Mouse (Mus musculus) limb, embryonic 15.5 days (tissue): ENCODE results near the gene Mybl2. TPM values are rescaled to one million over a fixed set of nuclear protein-coding genes. Genes with fewer than 3 reads are reported as not detected.

Experiments used
- ATAC-seq: fragments of 200-750 bp; cut with Nextera tagmentation; 2 replicates; pipeline ENCODE4 v1.8.0; 2017; ENCODE audit warnings: low read depth, moderate TSS enrichment; ENCODE audit not compliant: insufficient number of reproducible peaks, low FRiP score, low TSS enrichment
- H3K27ac ChIP-seq: fragments of 300-500 bp; sonication (generic); 2 replicates; pipeline ENCODE4 v1.5.1; 2015; ENCODE audit warnings: moderate library complexity, mild to moderate bottlenecking, inconsistent platforms
- H3K27me3 ChIP-seq: fragments of 300-500 bp; sonication (generic); 2 replicates; pipeline ENCODE4 v1.6.1; 2015; ENCODE audit warnings: inconsistent platforms
- H3K36me3 ChIP-seq: fragments of 300-500 bp; sonication (generic); 2 replicates; pipeline ENCODE4 v1.6.1; 2015; ENCODE audit warnings: inconsistent platforms
- H3K4me1 ChIP-seq: fragments of 300-500 bp; sonication (generic); 2 replicates; pipeline ENCODE4 v1.6.1; 2015; ENCODE audit warnings: inconsistent platforms
- H3K4me2 ChIP-seq: fragments of 300-500 bp; sonication (generic); 2 replicates; pipeline ENCODE4 v1.6.1; 2015; ENCODE audit warnings: mild to moderate bottlenecking, inconsistent platforms
- H3K4me3 ChIP-seq: fragments of 300-500 bp; sonication (generic); 2 replicates; pipeline ENCODE4 v1.5.1; 2015; ENCODE audit warnings: mild to moderate bottlenecking, inconsistent platforms
- H3K9ac ChIP-seq: fragments of 300-500 bp; sonication (generic); 2 replicates; pipeline ENCODE4 v1.6.1; 2015; ENCODE audit warnings: inconsistent platforms
- H3K9me3 ChIP-seq: fragments of 300-500 bp; sonication (generic); 2 replicates; pipeline ENCODE4 v1.6.1; 2016; ENCODE audit warnings: inconsistent platforms
- WGBS: fragments of 180-500 bp; shearing (Covaris S2); methylation state at CpG from one replicate; pipeline ENCODE4 v1.1.7; 2015; 5-methylcytosine and 5-hydroxymethylcytosine counted together
- polyA plus RNA-seq: library from polyadenylated mRNA; unstranded; fragments of >200 nt; fragmentation: Nextera tagmentation; extraction: Ambion mirVana; gene quantifications from 2 replicates; pipeline ENCODE4 v1.2.1, GENCODE M21; 2015

The Mybl2 gene
- polyA plus RNA-seq: 18.6 and 22.5 TPM in 2 replicates

DNA sequence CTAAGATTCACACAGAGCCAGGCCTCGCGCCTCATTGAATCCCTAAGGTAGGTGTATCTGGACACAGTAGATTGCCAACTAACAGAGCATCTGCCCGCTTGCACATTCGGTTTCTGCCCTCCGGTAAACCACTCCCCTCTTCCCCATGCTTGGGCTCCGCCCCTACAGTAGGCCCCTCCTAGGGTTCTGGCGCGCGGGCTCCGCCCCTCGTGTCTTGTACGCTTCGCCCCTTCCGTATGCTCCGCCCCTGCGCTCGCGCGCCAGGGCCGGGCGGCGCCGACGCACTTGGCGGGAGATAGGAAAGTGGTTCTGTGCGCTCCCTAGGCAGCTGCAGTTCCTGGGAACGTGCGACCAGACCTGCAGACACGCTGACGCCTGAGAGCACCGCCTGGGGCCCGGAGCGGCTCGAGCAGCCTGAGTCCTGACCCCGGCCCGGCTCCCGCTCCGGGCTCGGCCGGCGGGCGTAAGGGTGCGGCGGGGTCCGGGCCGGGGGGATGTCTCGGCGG is at the start of gene Mybl2:
Gene Mybl2 (plus strand): TSS at position 353 of the 506 bp plus-strand sequence.
- Histone ChIP-seq H3K27ac (peak within 1 kb of the TSS; percentile 68; the same call in 1 of the 2 replicates), H3K4me1 (peaks cover 23% of the 10 kb centered on the region), H3K4me2 (peak within 1 kb of the TSS; percentile 100), H3K9me3 (no peaks in the 10 kb centered on the region), H3K4me3 (peak within 1 kb of the TSS; percentile 71), H3K27me3 (no peaks in the 10 kb centered on the region), H3K36me3 (no peaks in the 10 kb centered on the region), H3K9ac (peak within 1 kb of the TSS; percentile 54)
- WGBS: under 1% methylated on average over 48 of the region's 48 CpGs
- peak; percentile 98 for ATAC-seq

- H3K4me2 ChIP-seq: no peak overlapping the region
- H3K9ac ChIP-seq: no peak overlapping the region
- WGBS: 76% methylated on average over 4 of the region's 4 CpGs
- no peaks in the 10 kb centered on the region for H3K9me3 ChIP-seq
- H3K27ac ChIP-seq: no peak overlapping the region
- H3K4me3 ChIP-seq: no peak overlapping the region
- no peaks in the 10 kb centered on the region for H3K4me1 ChIP-seq
- no peaks in the 10 kb centered on the region for H3K36me3 ChIP-seq
- H3K27me3 ChIP-seq: no peaks in the 10 kb centered on the region
- ATAC-seq: no peak
These were observed 47.2 kb upstream of the Mybl2 start for GRCm38 (mm10) chr2:163007299-163007698.

GRCm38 (mm10) chr2:163016916-163017743 is 37.4 kb upstream of the Mybl2 start, which contains the start of gene Ift52:
Gene Ift52, plus strand, starts transcription at chr2:163017354.
- no peaks in the 10 kb centered on the region for H3K27me3 ChIP-seq
- no peaks in the 10 kb centered on the region for H3K9me3 ChIP-seq
- H3K36me3 ChIP-seq: no peaks in the 10 kb centered on the region
- under 1% methylated on average over 57 of the region's 57 CpGs for WGBS
- peak within 1 kb of the TSS; percentile 86 for H3K27ac ChIP-seq
- H3K4me1 ChIP-seq: peaks cover 8% of the 10 kb centered on the region
- ATAC-seq: peak; percentile 89
- peak within 1 kb of the TSS; percentile 55 for H3K4me2 ChIP-seq
- H3K9ac ChIP-seq: peak within 1 kb of the TSS; percentile 69
- peak within 1 kb of the TSS; percentile 99 for H3K4me3 ChIP-seq

DNA sequence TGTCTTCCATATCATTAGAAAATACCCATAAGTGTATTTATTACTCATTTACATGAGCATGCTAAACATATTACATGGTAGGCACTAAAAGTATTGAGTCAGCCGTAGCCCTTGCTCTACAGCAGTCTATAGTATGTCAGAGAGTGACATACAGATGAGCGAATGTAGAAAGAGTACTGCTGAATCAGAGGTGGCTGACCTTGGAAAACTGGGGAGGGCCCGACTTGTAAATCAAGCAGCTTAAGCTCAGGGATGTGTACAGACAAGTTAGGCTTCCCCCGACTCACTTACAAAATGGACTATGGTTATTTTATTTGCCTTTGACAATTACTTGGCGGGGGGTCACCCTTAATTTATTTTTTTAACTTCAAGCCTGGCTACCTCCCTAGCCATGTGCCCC is 23.2 kb upstream of the Mybl2 start:
- Histone ChIP-seq H3K4me3 (no peak overlapping the region), H3K27ac (no peak overlapping the region), H3K36me3 (peaks cover 91% of the 10 kb centered on the region), H3K27me3 (no peaks in the 10 kb centered on the region), H3K9ac (no peak overlapping the region), H3K4me1 (no peaks in the 10 kb centered on the region), H3K9me3 (no peaks in the 10 kb centered on the region), H3K4me2 (no peak overlapping the region)
- 86% methylated on average over 5 of the region's 5 CpGs for WGBS
- ATAC-seq: no peak

- H3K27me3 ChIP-seq: no peaks in the 10 kb centered on the region
- no peak overlapping the region for H3K4me3 ChIP-seq
- no peak for ATAC-seq
- no peaks in the 10 kb centered on the region for H3K4me1 ChIP-seq
- H3K36me3 ChIP-seq: peaks cover 91% of the 10 kb centered on the region
- H3K27ac ChIP-seq: no peak overlapping the region
- WGBS: 81% methylated on average over 2 of the region's 2 CpGs
- no peaks in the 10 kb centered on the region for H3K9me3 ChIP-seq
- H3K4me2 ChIP-seq: no peak overlapping the region
- no peak overlapping the region for H3K9ac ChIP-seq
These were observed 22.7 kb upstream of the Mybl2 start for GRCm38 (mm10) chr2:163031757-163032156.

DNA sequence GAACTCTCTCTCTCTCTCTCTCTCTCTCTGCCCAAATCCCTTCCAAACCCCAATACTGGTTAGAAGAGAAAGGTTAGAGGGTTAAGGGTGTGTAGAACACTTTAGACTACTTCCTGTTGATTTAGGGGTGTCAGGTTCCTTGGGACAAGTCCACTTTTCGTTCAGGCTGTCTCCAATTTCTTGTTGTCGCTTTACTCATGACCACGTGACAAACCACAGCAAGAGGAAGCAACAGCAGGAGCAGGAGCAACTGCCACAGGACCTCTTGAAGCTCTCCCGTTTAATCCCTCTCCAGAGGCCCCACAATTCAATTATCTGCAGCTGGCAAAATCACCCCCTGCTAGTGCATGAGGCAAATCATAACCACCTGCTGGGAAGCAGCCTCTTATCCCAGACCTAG is 21.9 kb upstream of the Mybl2 start:
- ATAC-seq: no peak
- H3K9me3 ChIP-seq: no peaks in the 10 kb centered on the region
- no peaks in the 10 kb centered on the region for H3K4me1 ChIP-seq
- H3K9ac ChIP-seq: no peak overlapping the region
- no peak overlapping the region for H3K4me2 ChIP-seq
- no peak overlapping the region for H3K4me3 ChIP-seq
- no peaks in the 10 kb centered on the region for H3K27me3 ChIP-seq
- H3K36me3 ChIP-seq: peaks cover 90% of the 10 kb centered on the region
- no peak overlapping the region for H3K27ac ChIP-seq
- WGBS: 35% methylated on average over 4 of the region's 4 CpGs

GRCm38 (mm10) chr2:163039940-163040339 is 14.5 kb upstream of the Mybl2 start:
- whole genome bisulfite sequencing: 86% methylated on average over 7 of the region's 7 CpGs
- H3K9me3 ChIP-seq: no peaks in the 10 kb centered on the region
- H3K9ac ChIP-seq: no peak overlapping the region
- no peak for ATAC-seq
- H3K27me3 ChIP-seq: no peaks in the 10 kb centered on the region
- H3K36me3 ChIP-seq: peaks cover 89% of the 10 kb centered on the region
- no peak overlapping the region for H3K4me2 ChIP-seq
- H3K27ac ChIP-seq: no peak overlapping the region
- H3K4me1 ChIP-seq: no peaks in the 10 kb centered on the region
- no peak overlapping the region for H3K4me3 ChIP-seq

DNA sequence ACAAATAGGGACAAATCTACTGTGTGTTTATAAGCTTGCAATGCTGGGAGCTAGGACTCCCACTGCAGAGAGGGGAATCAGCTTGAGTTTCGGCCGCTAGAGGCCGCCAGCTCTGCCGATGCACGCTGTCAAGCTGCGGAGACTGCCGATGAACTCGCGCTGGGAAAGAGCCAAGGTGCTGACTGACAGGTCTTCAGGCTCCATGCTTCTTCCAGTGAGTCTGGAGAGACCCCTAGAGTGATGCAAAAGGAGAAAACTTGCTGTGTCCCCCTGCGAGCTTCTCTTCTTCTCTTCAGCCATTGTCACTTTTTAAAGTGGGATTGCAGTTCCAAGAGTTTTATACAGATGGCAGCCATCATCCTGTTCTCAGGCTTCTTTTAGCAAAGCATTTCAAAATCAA is 6.4 kb upstream of the Mybl2 start:
- WGBS: 3% methylated on average over 10 of the region's 10 CpGs
- no peaks in the 10 kb centered on the region for H3K9me3 ChIP-seq
- H3K27ac ChIP-seq: no peak overlapping the region
- H3K4me1 ChIP-seq: no peaks in the 10 kb centered on the region
- H3K4me2 ChIP-seq: peak overlapping the region; percentile 52
- no peaks in the 10 kb centered on the region for H3K27me3 ChIP-seq
- H3K9ac ChIP-seq: no peak overlapping the region
- H3K36me3 ChIP-seq: peaks cover 35% of the 10 kb centered on the region
- H3K4me3 ChIP-seq: peak overlapping the region; percentile 26
- no peak for ATAC-seq

- no peaks in the 10 kb centered on the region for H3K27me3 ChIP-seq
- no peak overlapping the region for H3K9ac ChIP-seq
- no peak overlapping the region for H3K4me2 ChIP-seq
- H3K4me3 ChIP-seq: no peak overlapping the region
- H3K36me3 ChIP-seq: peaks cover 26% of the 10 kb centered on the region
- no peaks in the 10 kb centered on the region for H3K9me3 ChIP-seq
- peaks cover 5% of the 10 kb centered on the region; the same call in 1 of the 2 replicates for H3K4me1 ChIP-seq
- WGBS: 86% methylated on average over 2 of the region's 2 CpGs
- H3K27ac ChIP-seq: no peak overlapping the region
- no peak for ATAC-seq
These were observed 5.4 kb upstream of the Mybl2 start for GRCm38 (mm10) chr2:163049116-163049515.

DNA sequence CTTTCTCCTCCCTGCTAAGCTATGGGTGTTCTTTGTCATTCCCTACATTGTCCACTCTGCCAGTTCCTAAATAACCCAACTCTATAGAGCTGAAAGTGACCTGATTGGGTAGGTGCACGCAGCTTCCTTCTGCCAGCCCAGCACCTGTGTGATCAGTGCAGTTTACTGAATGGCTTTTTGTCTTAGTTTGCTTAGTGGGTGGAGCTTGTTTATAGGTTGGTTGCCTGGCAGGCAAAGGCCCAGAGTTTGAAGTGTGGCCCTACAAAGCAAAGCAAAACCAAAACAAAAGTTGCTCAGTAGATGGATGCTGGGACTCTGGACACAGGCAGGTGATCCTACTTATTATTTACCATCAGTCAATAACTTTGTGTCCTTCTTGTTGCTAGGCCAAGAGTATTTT is 2.8 kb upstream of the Mybl2 start:
- Histone ChIP-seq H3K27me3 (no peaks in the 10 kb centered on the region), H3K4me2 (no peak overlapping the region), H3K4me3 (no peak overlapping the region), H3K27ac (no peak overlapping the region), H3K4me1 (peaks cover 23% of the 10 kb centered on the region), H3K9me3 (no peaks in the 10 kb centered on the region), H3K9ac (no peak overlapping the region), H3K36me3 (peaks cover 5% of the 10 kb centered on the region)
- WGBS: 69% methylated on average over 1 of the region's 1 CpGs
- ATAC-seq: no peak

DNA sequence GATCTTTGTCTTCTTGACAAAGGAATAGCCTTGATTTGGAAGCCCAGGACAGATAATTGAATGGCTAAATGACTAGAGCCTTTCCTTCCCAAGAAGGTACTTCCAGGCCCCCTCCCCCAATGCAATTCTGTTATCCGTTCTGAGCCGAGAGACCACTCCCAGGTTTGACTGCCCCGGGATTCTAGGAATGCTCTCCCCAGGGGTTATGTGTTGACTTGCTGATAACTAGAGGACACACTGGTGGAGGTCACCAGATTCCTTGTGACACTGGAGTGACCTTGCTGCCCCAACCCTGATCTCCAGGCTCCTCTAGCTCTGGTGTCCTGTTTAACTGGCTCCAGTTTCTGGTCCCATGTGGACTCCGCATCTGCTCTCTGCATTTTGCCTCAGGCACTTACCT is 2.4 kb upstream of the Mybl2 start:
- 33% methylated on average over 4 of the region's 4 CpGs for WGBS
- Histone ChIP-seq H3K4me3 (no peak overlapping the region), H3K27ac (no peak overlapping the region), H3K4me1 (peaks cover 23% of the 10 kb centered on the region), H3K36me3 (peaks cover 1% of the 10 kb centered on the region), H3K4me2 (no peak overlapping the region), H3K27me3 (no peaks in the 10 kb centered on the region), H3K9me3 (no peaks in the 10 kb centered on the region), H3K9ac (no peak overlapping the region)
- ATAC-seq: no peak

DNA sequence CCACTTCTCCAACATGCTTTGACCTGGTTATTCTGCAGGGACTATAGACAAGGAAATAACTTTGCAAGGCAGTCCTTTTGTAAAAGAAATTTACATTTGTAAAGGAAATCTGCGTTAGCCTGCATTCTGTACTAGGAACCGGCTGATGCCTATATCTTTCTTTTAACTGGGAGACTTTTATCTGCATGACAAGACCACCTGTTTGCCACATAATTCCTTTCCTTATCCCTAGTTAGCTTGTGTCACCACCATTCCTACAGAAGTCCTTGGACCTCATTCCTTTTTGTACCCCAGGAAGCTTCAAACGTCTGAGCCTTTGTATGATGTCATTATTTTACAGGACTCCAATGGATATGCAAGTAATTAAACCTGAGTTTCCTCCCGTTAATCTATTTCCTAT is 1.7 kb upstream of the Mybl2 start:
- Histone ChIP-seq H3K4me2 (no peak overlapping the region), H3K27me3 (no peaks in the 10 kb centered on the region), H3K27ac (no peak overlapping the region), H3K9ac (no peak overlapping the region), H3K4me3 (no peak overlapping the region), H3K9me3 (no peaks in the 10 kb centered on the region), H3K36me3 (no peaks in the 10 kb centered on the region), H3K4me1 (peaks cover 23% of the 10 kb centered on the region)
- no peak for ATAC-seq
- WGBS: 68% methylated on average over 4 of the region's 4 CpGs
